Mouse (Mus musculus) spleen, postnatal 4 days (tissue): ENCODE data around the gene Dolpp1.

Experiments
- DNase-seq, 2 experiments: peaks; one replicate each; pipeline ENCODE4 v3.0.0; 2022; ENCODE audit warnings: low spot score in 2 of 2

Dolpp1 gene

DNA sequence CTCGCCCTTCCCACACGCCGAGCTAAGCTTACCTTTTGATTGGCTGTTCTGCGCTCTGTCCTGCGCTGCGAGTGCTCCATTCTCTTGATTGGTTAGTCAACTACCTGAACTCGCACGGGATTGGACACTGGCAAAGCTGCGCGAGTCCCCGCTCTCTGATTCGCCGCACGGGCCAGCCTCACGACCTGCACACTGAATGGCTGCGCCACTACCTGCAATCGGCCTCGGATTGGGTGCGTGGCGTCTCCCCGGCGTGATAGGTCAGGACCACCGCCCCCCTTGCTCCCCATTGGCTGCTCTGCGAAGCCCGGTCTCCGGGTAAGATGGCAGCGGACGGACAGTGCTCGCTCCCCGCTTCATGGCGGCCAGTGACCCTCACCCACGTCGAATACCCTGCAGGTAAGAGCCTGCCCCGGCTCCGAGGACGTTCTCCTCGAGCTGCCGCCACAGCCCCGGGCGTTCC lies at the start of gene Dolpp1:
Gene Dolpp1 (plus strand): TSS at position 141 of the 463 bp plus-strand sequence.
- DNase-seq = peak; percentile 95 to 97

DNA sequence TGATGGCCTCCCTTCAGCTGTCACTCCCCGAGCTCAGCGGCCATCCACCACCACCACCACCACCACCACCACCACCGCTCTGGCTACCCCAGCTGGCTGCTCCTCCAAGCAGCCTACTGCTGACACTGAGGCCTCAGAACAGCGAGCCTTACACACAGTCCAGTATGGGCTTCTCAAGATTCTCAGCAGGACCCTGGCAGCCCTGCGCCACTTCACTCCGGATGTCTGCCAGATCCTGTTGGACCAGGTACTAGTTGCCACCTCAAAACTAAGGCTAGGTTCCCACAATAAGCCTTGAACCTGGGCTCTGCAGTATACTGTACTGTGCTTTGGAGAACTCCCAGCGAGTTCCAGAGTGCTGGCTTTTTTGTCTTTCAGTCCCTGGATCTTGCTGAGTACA lies 49.5 kb upstream of the Dolpp1 start:
- no peak for DNase-seq

DNA sequence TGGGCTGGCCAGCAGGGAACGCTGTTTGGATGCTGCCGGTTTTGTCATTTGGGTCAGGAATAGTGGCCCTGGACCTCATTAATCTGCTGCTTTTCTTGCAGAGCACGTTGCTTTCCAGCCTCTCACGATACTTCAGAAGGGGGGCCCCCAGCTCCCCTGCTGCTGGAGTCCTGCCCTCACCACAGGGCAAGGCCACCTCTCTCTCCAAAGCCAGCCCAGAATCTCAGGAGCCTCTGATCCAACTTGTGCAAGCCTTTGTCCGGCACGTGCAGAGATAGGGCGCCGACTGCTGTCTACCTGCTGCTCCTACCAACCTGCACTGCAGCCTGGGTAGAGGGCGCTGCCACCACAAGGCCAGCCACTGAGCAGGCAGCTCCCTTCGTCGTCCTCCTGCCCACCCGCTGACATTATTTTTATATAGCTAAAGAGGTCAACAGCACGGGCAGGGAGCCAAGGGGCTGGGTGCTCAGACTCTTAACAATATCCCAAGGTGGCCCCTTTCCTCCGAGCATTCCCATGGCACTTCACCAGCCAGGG lies 48.4 kb upstream of the Dolpp1 start:
- no peak for DNase-seq

DNA sequence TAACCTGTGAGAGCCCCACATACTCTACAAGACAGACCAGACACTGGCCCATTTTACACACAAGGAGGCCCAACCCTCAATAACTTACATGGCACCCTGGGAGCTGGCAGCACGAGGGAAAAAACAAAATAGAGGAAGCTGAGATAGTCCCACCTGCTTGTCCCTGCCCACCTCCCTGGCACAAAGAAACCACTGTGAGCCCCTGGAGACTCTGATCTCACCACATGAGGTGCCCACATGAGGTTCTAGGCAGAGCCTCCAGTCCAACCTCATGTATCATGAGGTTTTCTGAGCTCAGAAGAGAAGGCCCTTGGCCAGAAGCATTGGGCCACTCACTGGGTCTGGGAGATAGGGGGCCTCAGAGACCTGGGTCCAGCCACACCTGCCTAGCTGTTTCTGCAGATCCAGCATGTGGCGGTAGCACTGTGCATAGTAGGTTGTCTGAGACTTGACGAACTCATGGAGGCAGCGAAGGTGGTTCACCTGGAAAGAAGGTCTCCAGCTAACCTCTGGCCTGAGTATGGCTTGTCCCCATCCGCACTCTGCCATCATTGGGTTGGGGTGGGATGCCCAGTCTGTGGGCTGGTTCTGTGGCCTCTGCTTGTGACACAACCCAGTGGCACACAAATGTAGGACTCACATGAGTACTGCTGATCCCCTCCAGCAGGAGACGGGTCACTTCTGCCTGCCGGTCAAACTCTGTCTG lies 45.9 kb upstream of the Dolpp1 start:
- peak in 1 of 2 experiments; percentile 62 for DNase-seq

DNA sequence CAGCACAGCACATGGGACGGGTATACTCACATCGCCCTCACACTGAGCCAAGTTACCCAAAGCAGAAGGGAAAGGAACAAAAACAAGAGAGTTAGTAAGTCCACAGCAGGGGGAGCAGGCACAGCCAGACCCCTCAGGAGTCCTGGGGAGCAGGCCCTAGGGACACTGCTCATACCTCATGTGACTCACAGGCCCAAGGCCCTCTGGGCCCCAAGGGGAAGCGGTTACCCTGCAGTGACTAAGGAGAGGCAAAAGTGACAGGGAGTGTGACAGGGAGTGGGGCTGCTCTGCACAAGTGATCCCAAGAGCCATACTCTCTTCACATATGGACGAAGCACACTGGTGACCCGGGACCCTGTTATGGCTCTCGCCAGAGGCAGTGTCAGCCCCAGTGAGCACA lies 42.9 kb upstream of the Dolpp1 start:
- DNase-seq = no peak

DNA sequence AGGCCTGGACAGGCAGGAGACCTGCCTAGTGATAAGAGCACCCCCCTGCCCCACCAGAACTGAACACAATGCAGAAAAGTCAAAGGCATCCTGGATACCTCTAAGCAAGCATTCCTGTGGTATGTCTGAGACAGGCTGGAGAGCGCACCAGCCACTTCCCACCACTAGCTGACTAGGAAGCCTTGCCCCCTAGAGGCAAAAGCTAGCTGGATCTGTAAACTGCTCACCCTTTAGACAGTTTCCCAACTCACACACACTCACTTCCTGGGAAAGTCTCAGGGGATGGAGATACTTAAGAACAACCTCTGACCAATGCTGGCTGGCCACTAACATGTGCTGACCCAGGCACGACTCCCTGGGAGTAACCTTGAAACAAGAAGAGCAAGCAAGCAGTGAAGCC lies 40.9 kb upstream of the Dolpp1 start:
- DNase-seq = no peak

DNA sequence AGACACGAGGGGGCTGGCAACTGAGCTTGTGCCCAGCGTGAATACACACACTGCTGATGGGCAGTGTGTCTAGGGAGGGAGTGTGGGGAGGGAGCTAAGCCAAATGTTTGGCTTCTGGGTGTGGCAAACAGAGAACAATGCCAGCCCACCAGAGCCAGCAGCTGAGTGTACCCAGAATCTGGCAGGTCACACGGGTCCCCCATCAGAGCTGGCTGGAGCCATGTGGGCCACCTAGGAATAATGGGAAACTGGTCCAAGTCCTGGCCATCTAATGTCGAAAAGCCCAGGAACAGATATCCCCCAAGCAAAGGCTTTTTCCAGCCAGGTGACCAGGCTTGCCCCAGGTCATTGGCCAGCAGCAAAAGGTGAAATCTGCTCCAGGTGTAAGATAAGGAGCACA lies 36.2 kb upstream of the Dolpp1 start:
- DNase-seq = no peak

DNA sequence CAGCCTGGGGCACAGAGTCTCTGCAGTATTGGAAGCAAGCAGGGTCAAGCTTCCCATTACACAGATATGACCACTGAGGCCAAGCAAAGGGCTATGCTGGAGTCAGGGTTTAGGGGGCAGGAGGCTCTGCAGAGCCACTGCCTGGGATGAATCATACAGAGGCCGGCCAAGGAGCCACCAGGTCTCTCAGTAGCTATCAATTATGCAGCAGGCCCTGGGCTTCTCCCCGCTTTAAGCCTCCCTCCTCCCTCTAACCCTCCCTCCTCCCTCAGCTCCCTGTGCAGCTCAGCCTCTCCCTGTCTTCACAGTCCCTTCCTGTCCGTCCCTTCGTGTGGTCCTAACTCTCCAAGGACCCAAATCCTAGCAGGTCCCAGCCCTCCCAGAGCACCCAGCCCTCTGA lies 35.8 kb upstream of the Dolpp1 start:
- DNase-seq = no peak

DNA sequence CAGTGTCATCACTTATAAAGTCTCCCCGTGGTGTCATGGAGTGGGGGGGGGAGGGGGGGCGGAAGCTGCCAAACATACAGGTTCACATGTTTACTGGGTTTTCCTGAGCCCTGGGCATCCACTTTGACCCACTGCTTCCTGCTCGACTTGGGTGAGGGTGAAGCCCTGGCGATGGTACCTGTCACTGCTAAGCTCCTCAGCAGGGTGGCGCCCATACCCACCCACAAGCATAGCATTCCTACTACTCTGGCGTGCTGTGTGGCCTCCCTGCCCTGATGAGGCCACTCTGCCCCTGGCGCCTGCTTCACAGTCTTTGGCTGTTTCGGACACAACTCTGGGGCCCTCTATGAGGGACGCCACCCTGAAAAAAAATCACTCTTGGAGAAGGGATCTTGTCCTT lies 35.1 kb upstream of the Dolpp1 start:
- no peak for DNase-seq

DNA sequence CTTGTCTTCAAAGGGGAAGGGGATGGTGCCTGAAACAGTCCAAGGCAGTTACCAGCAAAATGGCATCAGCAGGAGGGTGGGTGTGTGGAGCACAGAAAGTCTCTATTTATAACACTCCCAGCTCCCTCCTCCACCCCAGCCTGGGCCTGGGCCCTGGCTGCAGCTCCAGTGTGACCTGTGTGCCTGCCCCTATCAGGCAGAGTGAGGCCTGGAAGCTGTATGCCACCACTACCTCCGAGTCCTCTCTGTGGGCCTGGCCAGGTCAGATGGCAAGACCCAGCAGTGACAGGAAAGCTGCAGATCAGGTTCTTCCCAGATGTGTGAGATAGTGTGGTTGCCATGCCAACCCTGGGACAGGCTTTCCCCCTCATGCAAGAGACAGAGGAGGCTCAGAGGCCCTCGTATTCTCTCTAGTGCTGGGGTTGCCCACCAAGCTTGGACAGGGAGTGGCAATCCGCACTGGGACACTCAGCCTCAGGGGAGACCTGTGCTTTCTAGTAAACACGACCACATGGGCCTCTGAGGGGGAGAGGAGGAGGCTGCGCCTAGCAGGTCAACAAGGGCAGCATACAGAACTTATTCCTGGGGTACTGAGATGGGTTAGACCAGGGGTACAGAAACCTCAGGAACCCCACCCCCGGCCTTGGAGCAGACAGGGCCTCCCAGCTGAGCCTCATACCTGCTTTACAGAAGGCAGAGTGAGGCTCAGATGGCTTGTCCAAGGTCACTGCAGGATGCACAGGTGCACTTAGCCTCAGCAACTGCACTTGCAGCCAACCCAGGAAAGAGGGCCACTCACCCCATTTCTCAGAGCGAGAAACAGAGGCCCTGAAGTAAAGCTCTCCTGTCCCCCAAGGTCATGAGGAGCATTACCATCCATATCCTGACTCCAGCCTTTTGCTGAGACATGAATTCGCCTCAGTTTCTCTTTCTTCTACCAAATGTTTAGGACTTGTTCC lies 34.2 kb upstream of the Dolpp1 start:
- DNase-seq = no peak

DNA sequence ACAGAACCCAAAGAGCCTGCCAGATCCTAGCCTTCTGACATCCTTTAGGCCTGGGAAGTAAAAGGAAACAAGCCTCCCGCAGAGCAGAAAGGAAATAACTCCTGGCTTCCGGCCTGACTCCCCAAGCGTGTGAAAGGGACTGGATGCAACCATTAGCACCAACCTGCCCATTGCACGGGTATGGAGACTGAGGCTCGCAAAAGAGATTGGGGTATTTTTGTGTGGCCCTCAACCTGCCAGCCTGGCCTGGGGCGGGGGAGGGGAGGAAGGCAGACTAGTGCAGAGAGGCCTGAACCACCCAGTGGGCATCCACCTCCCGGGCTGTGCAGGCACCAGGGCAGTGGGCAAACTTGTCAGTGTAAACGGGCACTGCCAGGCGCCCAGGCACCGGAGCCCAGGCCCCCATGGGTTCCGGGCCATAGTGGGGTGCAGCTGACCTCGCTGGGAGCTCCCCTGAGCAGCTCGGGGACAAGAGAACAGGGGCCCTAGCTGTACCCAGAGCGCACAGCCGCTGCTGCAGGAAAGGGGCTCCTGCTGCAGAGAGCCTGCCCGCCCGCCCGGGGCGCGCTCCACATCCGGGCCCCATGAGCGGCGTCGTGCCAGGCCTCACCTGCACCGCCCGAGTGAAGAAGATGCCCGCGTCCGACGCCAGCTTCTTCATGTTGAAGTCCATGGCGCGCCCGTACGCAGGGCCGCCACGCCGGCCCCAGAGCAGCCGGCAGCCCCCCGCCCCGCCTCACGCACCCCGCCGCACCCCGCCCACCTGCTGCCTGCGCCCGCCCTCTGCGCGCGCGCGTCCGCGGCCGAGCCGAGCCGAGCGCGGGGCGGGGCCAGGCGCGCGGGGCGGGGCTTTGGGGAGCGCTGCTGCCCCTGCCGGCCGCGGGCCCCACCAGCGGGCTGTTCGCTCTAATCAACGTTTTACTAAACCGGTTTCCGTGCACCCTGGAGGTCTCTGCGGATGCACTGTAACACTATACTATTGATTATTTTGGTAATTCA lies 33.2 kb upstream of the Dolpp1 start, which contains the start of gene Sh3glb2:
Gene Sh3glb2 (minus strand): TSS at position 805 of the 999 bp plus-strand sequence.
- peak; percentile 86 to 95 for DNase-seq

DNA sequence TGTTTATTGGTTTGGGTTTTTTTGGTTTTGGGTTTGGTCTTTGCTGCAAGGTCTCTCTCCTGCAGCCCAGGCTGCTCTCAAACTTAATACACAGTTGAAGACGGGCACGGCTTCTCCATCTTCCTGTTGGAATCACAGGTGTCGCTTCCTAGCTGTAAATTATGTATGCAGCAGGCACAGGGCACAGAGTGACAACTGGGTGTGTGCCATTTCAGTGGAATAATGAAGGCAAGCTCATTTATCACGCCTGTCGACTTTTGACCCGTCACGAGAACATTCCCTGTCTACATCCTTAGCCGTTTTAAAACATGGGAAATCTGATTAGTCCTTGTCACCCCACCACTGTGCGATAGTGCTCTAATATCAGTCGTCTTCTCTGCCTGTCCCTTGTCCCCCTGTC lies 31.4 kb upstream of the Dolpp1 start:
- DNase-seq = no peak

DNA sequence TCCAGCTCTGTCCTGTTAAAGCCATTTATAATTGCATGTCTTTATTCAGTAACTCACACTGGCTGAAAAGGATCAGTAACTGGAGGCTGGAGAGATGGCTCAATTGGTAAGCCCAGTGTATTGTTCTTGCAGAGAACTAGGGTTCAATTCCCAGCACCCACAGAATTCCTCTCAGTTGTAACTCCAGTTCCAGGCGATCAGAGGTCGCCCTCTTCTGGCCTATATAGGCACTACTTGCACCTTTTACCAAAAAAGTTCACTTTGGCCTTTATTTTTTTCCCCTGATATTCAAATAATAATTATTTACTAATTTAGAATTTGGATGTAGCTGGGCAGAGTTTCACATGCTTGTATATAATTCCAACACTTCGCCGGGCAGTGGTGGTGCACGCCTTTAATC lies 29.2 kb upstream of the Dolpp1 start:
- no peak for DNase-seq

DNA sequence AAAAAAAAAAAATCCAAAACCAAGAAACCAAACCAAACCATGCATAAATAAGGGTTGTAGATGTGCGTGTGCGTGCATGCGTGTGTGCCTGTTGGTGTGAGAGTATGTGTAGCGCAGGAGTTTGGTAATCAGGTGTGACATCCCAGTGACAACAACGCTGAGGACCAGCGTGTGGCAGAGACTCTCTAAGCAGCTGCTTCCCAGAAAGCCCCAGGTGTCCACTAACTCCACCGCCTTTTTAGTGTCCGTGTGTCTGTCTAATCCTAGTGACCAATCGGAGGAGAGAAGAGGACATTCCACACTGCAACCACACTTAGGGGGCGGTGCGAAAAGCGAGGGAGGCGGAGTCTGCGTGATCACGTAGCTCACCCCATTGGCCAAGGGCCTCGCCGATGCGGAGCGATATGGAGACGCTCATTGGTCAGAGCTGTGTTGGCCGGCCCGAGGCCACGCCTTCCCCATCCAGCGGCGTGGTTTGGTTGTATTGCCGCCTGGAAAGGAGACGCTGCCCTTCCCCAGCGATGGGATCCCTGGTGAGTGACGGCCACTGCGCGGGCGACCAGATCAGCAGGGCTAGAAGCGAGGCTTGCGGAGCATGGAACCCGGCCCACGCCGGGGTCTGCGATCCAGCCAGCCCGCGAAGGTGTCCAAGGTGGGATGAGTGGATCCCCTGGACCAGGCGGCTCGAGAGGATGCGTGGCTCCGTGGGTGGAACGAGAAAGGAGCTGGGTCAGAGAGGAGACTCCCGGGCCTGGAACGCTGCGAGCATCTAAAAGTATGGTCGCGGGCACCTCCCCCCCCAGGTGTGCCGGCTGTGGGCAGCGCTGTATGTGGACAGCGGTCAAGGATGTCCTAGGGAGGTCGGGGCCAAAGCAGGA lies 28.0 kb upstream of the Dolpp1 start, which contains the start of gene Miga2:
Gene Miga2 (plus strand): TSS at position 461 of the 878 bp plus-strand sequence.
- DNase-seq = peak; percentile 97 to 98

DNA sequence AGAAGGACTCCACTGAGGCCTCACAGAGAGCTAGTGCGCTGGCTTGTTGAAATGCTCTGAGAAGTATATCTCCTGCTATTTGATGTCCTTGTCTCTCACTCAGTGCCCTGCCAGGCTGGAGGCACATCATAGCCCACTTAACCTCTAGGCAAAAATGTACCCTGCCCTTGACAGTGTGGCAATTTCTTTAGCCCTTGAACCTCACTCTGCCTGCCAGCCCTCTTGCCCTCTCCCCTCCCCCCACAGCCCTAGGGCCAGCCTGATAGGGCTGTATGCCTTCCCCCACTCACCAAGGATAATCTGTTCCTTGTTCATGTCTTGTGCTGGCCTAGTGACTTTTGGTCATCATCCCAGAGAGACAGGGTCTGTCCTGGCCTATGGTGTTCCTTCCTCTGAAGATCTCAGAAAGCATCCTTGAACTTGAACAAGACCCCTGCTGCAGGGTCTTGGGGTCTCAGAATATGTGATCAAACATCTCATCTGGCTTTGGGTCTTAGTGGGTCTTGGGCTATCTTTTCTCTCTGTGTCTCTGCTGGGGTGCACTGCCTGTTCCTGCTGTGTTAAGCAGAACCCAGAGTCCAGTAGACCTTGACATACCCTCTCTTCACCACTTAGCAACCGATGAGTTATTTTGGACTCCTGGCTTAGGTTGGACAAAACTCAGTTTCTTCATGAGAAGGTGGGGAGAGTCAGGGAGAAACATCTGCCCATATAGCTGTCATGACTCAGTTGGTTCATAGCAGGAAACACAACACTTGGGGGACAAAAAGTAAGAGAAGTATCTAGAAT lies 26.6 kb upstream of the Dolpp1 start:
- DNase-seq = no peak

DNA sequence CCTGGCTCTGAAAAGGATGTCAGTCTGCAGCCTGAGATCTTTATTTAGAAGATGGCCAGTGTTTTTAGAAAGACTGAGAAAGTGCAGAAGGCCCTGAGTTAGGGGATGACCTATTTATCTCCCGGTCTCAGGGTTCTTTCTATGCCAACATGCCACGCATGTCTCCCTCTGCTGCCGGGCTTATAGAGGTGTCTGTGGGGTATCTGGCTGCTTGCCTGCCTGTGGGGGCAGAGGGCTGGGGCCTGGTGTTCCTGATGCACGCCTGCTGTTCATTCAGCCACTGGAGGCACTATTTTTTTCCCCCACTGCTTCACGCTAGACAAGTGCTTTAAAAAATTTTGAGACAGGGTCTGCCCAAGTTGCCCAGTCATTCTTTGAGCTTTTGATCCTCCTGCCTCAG lies 25.9 kb upstream of the Dolpp1 start:
- DNase-seq = no peak

DNA sequence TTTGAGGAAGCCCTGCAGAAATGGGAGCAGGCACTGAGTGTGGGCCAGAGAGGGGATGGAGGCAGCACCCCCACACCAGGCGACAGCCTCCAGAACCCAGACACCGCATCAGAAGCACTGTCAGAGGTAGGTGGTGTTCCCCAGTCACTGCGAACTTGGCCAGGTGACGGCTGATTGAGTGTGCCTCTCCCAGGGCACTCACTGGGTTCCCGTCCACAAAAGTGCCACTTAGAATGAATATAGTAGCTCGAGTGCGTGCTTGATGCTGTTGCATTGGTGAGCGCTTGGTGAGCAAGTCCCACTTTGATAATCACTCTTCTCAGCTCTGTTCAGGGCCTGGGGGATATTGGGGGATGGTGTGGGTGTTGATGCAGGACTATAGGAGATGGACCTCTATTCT lies 20.5 kb upstream of the Dolpp1 start:
- no peak for DNase-seq

DNA sequence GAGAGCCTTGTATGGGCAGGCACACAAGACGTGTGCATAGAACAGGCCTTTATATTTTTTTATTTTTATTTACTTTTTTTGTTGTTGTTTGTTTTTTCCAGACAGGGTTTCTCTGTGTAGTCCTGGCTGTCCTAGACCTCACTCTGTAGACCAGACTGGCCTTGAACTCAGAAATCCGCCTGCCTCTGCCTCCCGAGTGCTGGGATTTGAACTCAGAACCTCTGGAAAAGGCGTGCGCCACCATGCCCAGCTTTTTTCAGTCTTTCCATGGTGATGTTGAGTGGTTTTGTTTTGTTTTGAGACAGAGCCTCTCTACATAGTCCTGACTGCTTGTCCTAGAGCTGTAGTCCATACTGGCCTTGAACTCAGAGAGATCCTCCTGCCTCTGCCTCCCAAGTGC lies 19.3 kb upstream of the Dolpp1 start:
- no peak for DNase-seq

DNA sequence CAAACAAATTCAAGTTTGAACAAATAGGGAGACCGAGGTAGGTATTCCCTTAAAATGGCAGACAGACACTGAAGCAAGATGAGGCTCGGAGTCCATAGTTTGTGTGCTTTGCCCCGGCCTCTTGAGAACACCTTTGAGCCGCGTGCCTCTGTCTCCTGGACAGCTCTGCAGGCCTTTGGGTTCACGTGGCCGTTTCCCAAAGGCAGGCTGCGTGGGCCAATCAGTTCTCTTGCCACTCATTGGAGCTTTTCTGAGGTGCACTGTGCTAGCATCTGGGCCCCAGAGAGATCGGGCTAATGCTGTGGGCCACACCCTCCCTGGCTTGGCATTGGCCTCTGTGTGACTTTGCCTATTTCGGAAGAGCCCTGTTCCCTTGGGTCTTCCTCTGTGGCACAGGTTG lies 16.2 kb upstream of the Dolpp1 start:
- no peak for DNase-seq
